Mouse (Mus musculus) lung, adult 2 months (tissue): Measurements from ENCODE around the gene Syt8.

Source experiments
- CTCF ChIP-seq: fragments of 200-500 bp; IDR thresholded peaks from 2 replicates; pipeline ENCODE4 v1.5.1; 2011; ENCODE audit warnings: mild to moderate bottlenecking, low read length, control low read depth; ENCODE audit not compliant: insufficient read depth
- POLR2A ChIP-seq: fragments of 200-500 bp; IDR thresholded peaks from 2 replicates; pipeline ENCODE4 v1.6.1; 2011; ENCODE audit warnings: low read depth, mild to moderate bottlenecking, control low read depth, low read length, borderline replicate concordance; ENCODE audit errors: extremely low read depth

- TF ChIP-seq POLR2A (no peak), CTCF (no peak)
These were observed 46.0 kb downstream of the Syt8 start for GRCm38 (mm10) chr7:142480661-142481060.
